Mouse (Mus musculus) hindbrain, postnatal 0 days (tissue): ENCODE measurements around the gene Prmt8. TPM values are rescaled to one million over a fixed set of nuclear protein-coding genes. Genes with fewer than 3 reads are reported as not detected.

Experiments
- ATAC-seq: fragments of 200-750 bp; cut with Nextera tagmentation; 2 replicates; pipeline ENCODE4 v1.8.0; 2017; ENCODE audit warnings: mild to moderate bottlenecking, moderate TSS enrichment, moderate library complexity
- DNase-seq: peaks from one replicate; pipeline ENCODE4 v3.0.0-alpha.2; 2015; ENCODE audit warnings: low spot score
- H3K27ac ChIP-seq: fragments of 300-500 bp; sonication (generic); 2 replicates; pipeline ENCODE4 v1.5.1; 2014; ENCODE audit warnings: mild to moderate bottlenecking
- H3K27me3 ChIP-seq: fragments of 300-500 bp; sonication (generic); 2 replicates; pipeline ENCODE4 v1.6.1; 2014; ENCODE audit warnings: low read length, mixed read lengths; ENCODE audit not compliant: insufficient read depth
- H3K36me3 ChIP-seq: fragments of 300-500 bp; sonication (generic); 2 replicates; pipeline ENCODE4 v1.6.1; 2014; ENCODE audit warnings: low read length, mixed read lengths; ENCODE audit not compliant: insufficient read depth
- H3K4me1 ChIP-seq: fragments of 300-500 bp; sonication (generic); 2 replicates; pipeline ENCODE4 v1.6.1; 2014; ENCODE audit warnings: antibody characterized with exemption, low read length, mixed read lengths; ENCODE audit not compliant: insufficient read depth
- H3K4me2 ChIP-seq: fragments of 300-500 bp; sonication (generic); 2 replicates; pipeline ENCODE4 v1.6.1; 2014; ENCODE audit warnings: low read depth, mild to moderate bottlenecking, low read length, moderate library complexity, mixed read lengths
- H3K4me3 ChIP-seq: fragments of 300-500 bp; sonication (generic); 2 replicates; pipeline ENCODE4 v1.5.1; 2014; ENCODE audit warnings: low read length
- H3K9ac ChIP-seq: fragments of 300-500 bp; sonication (generic); replicated peaks from 2 replicates; pipeline ENCODE4 v1.6.1; 2014; ENCODE audit warnings: mild to moderate bottlenecking, low read length, moderate library complexity, mixed read lengths
- H3K9me3 ChIP-seq: fragments of 300-500 bp; sonication (generic); 2 replicates; pipeline ENCODE4 v1.6.1; 2016; ENCODE audit warnings: low read length, mixed read lengths
- CTCF ChIP-seq: IDR thresholded peaks from 2 replicates; pipeline ENCODE4 v1.5.1; 2016; ENCODE audit warnings: antibody characterized with exemption, control low read depth, low read depth
- WGBS: fragments of 180-500 bp; shearing (Covaris S2); extraction: QIAGEN DNeasy Blood & Tissue Kit; methylation state at CpG from one replicate; pipeline ENCODE4 v1.1.7; 2014; 5-methylcytosine and 5-hydroxymethylcytosine counted together
- microRNA-seq, 2 experiments: library from miRNA; unstranded; fragments of <30 nt; microRNA quantifications; one replicate each; pipeline ENCODE4; 2016
- polyA plus RNA-seq: library from polyadenylated mRNA; unstranded; fragments of >200 nt; fragmentation: Nextera tagmentation; extraction: Ambion mirVana; gene quantifications from 2 replicates; pipeline ENCODE4 v1.2.1, GENCODE M21; 2015
- total RNA-seq: library from RNA; depleted of rRNA; stranded (reverse); fragments of >200 nt; gene quantifications from 2 replicates; pipeline ENCODE4 v1.2.3, GENCODE M21; 2014; rRNA removed

The Prmt8 gene
- total and polyA plus RNA-seq, 2 experiments from 2014 or later = 28.7 to 35.5 TPM

- DNase-seq (no peak), ATAC-seq (no peak)
- Histone ChIP-seq H3K9me3 (no peaks in the 10 kb centered on the region), H3K9ac (no peak overlapping the region), H3K36me3 (no peaks in the 10 kb centered on the region), H3K27ac (no peak overlapping the region), H3K4me3 (no peak overlapping the region), H3K4me1 (no peaks in the 10 kb centered on the region), H3K27me3 (no peaks in the 10 kb centered on the region), H3K4me2 (no peak overlapping the region)
- TF ChIP-seq CTCF = no peak
- 45% methylated on average over 5 of the region's 5 CpGs for WGBS
These were observed 109.8 kb downstream of the Prmt8 start for GRCm38 (mm10) chr6:127659472-127659871.

- H3K4me2 ChIP-seq = no peak overlapping the region
- H3K4me1 ChIP-seq = no peaks in the 10 kb centered on the region
- no peak overlapping the region for H3K27ac ChIP-seq
- WGBS = 92% methylated on average over 11 of the region's 11 CpGs
- H3K9ac ChIP-seq = no peak overlapping the region
- no peaks in the 10 kb centered on the region for H3K36me3 ChIP-seq
- no peak for ATAC-seq
- DNase-seq = no peak
- no peaks in the 10 kb centered on the region for H3K27me3 ChIP-seq
- no peak overlapping the region for H3K4me3 ChIP-seq
- peaks cover 4% of the 10 kb centered on the region; the same call in 1 of the 2 replicates for H3K9me3 ChIP-seq
- TF ChIP-seq CTCF = no peak
These were observed 112.1 kb downstream of the Prmt8 start for GRCm38 (mm10) chr6:127657152-127657551.

- 41% methylated on average over 4 of the region's 4 CpGs for WGBS
- Histone ChIP-seq H3K4me1 (no peaks in the 10 kb centered on the region), H3K27ac (no peak overlapping the region), H3K9me3 (peaks cover 4% of the 10 kb centered on the region; the same call in 1 of the 2 replicates), H3K36me3 (no peaks in the 10 kb centered on the region), H3K4me2 (no peak overlapping the region), H3K27me3 (no peaks in the 10 kb centered on the region), H3K9ac (no peak overlapping the region), H3K4me3 (no peak overlapping the region)
- no peak for TF ChIP-seq CTCF
- ATAC-seq (no peak), DNase-seq (peak; percentile 46)
These were observed 113.3 kb downstream of the Prmt8 start for GRCm38 (mm10) chr6:127655988-127656387.

- TF ChIP-seq CTCF = no peak
- Histone ChIP-seq H3K4me1 (no peaks in the 10 kb centered on the region), H3K9ac (no peak overlapping the region), H3K27me3 (no peaks in the 10 kb centered on the region), H3K4me3 (no peak overlapping the region), H3K27ac (no peak overlapping the region), H3K9me3 (no peaks in the 10 kb centered on the region), H3K36me3 (no peaks in the 10 kb centered on the region), H3K4me2 (no peak overlapping the region)
- ATAC-seq (no peak), DNase-seq (no peak)
- 72% methylated on average over 8 of the region's 8 CpGs for WGBS
These were observed 128.0 kb downstream of the Prmt8 start for GRCm38 (mm10) chr6:127641077-127641801.

Small RNAs within 50 kb of the gene (microRNA-seq; reads per million reads assigned to microRNA genes)
- gene Mir7233 = 0 reads per million in 2 experiments

Other genes starting within 250 kb of the Prmt8 start
- 0.47 and 0.52 TPM in 2 replicates for gene Cracr2a, start 208.1 kb downstream of the Prmt8 start, total RNA-seq
- 1.0 and 1.1 TPM in 2 replicates for gene Cracr2a, start 208.1 kb downstream of the Prmt8 start, polyA plus RNA-seq
- 3.5 and 5.6 TPM in 2 replicates for gene Tspan11, start 118.1 kb upstream of the Prmt8 start, total RNA-seq
- gene Tspan11, start 118.1 kb upstream of the Prmt8 start, polyA plus RNA-seq = 3.6 and 4.4 TPM in 2 replicates